Mouse (Mus musculus) kidney, embryonic 14.5 days (tissue): ENCODE measurements at regions not wholly inside any gene's neighbourhood (a gene's known extent, or its start where the extent isn't known, plus 50 kb on each side); places are given as distances from the start of the nearest gene placed in this dataset.

ENCODE experiments used
- ATAC-seq: fragments of 200-750 bp; cut with Nextera tagmentation; 2 replicates; pipeline ENCODE4 v1.8.0; 2017; ENCODE audit warnings: moderate number of reproducible peaks, mild to moderate bottlenecking, moderate TSS enrichment, moderate library complexity; ENCODE audit not compliant: low FRiP score, low TSS enrichment
- H3K27ac ChIP-seq: fragments of 300-500 bp; sonication (generic); 2 replicates; pipeline ENCODE4 v1.5.1; 2014; ENCODE audit warnings: low read depth, mild to moderate bottlenecking, low read length, moderate library complexity, mixed read lengths
- H3K27me3 ChIP-seq: fragments of 300-500 bp; sonication (generic); 2 replicates; pipeline ENCODE4 v1.6.1; 2014; ENCODE audit warnings: mild to moderate bottlenecking, low read length; ENCODE audit not compliant: control insufficient read depth, insufficient read depth
- H3K36me3 ChIP-seq: fragments of 300-500 bp; sonication (generic); 2 replicates; pipeline ENCODE4 v1.6.1; 2014; ENCODE audit warnings: low read length, mixed read lengths; ENCODE audit not compliant: control insufficient read depth, insufficient read depth
- H3K4me1 ChIP-seq: fragments of 300-500 bp; sonication (generic); 2 replicates; pipeline ENCODE4 v1.6.1; 2014; ENCODE audit warnings: low read length, mixed read lengths; ENCODE audit not compliant: control insufficient read depth, insufficient read depth
- H3K4me2 ChIP-seq: fragments of 300-500 bp; sonication (generic); replicated peaks from 2 replicates; pipeline ENCODE4 v1.6.1; 2014; ENCODE audit warnings: low read depth, mild to moderate bottlenecking, low read length
- H3K4me3 ChIP-seq: fragments of 300-500 bp; sonication (generic); 2 replicates; pipeline ENCODE4 v1.5.1; 2014; ENCODE audit warnings: mild to moderate bottlenecking, low read length
- H3K9ac ChIP-seq: fragments of 300-500 bp; sonication (generic); 2 replicates; pipeline ENCODE4 v1.6.1; 2014; ENCODE audit warnings: low read depth, mild to moderate bottlenecking, low read length, moderate library complexity
- H3K9me3 ChIP-seq: fragments of 300-500 bp; sonication (generic); 2 replicates; pipeline ENCODE4 v1.6.1; 2016; ENCODE audit warnings: low read length; ENCODE audit not compliant: control insufficient read depth
- WGBS: fragments of 180-500 bp; shearing (Covaris S2); extraction: QIAGEN DNeasy Blood & Tissue Kit; methylation state at CpG from one replicate; pipeline ENCODE4 v1.1.7; 2014; 5-methylcytosine and 5-hydroxymethylcytosine counted together

DNA sequence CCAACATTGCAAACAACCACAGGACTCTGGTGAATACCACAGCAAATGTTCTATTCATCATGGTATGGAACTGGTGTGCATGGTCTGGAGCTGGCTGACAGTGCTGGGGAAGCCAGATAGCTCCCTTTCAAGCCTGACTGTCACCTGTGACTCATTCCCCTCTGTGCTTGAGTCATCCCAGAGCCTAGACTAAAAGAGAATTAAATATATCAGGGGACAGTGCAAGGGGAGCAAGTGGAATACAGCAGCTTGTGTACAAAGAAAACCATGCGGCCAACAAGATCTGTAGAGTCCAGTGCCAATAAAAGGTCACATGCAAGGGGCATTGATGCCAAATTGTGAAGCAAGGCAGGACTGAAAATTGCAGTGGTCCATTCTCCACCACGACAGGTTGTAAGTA, 117.7 kb downstream of the Pah start:
- H3K4me2 ChIP-seq: no peak overlapping the region
- H3K27ac ChIP-seq: no peak overlapping the region
- no peaks in the 10 kb centered on the region for H3K36me3 ChIP-seq
- H3K27me3 ChIP-seq: no peaks in the 10 kb centered on the region
- 81% methylated on average over 2 of the region's 2 CpGs for WGBS
- no peaks in the 10 kb centered on the region for H3K9me3 ChIP-seq
- no peaks in the 10 kb centered on the region for H3K4me1 ChIP-seq
- no peak overlapping the region for H3K9ac ChIP-seq
- no peak overlapping the region for H3K4me3 ChIP-seq
- no peak for ATAC-seq

DNA sequence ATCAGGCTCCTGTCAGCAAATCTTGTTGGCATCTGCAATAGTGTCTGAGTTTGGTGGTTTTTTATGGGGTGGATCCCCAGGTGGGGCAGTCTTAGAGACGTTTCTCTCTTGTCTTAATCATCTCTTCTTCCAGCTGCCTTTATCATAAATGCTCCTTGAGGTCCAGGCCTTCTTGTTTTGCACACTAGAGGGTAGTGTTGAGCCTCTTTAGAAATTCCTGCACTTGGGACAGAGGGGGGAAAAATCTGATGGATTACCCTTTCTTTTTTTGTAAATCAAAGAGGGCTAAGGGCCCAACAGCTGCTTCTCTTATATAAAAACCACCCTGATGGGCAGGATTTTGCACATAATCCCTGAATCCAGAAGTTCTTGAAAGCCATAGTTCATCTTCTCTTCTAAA, 127.5 kb downstream of the Pah start:
- Histone ChIP-seq H3K4me2 (no peak overlapping the region), H3K9ac (no peak overlapping the region), H3K4me3 (no peak overlapping the region), H3K4me1 (no peaks in the 10 kb centered on the region), H3K9me3 (no peaks in the 10 kb centered on the region), H3K27ac (no peak overlapping the region), H3K36me3 (no peaks in the 10 kb centered on the region), H3K27me3 (no peaks in the 10 kb centered on the region)
- WGBS: 16% methylated on average over 1 of the region's 1 CpGs
- ATAC-seq: no peak

DNA sequence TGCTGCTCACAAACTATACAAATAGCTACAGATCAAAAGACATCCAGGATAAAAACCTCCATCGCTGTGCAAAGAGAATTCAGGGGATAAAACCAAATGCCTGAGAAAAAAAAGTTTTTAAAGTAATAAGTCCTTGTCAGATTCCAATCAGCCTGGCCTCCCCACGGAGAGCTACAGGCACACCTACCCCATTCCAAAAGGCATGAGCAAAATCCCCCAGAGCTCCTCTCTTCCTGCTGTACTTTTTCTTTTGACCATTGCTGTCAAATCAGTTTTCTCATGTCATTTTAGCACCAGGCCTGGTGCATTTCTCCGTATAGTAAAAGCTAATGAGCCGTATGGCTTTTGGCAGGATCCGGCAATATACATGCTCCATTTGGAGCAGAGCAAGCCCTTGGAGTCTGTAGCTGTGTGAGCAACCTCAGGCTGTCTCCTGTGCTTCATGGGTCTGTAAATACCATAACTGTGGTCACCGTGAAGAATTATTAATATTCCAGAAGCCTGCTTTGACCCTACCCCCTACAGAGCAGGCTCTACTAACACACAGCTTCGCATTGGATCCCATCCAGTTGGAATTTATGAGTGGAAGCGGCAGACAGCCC, 130.6 kb downstream of the Pah start:
- H3K9ac ChIP-seq: no peak overlapping the region
- no peaks in the 10 kb centered on the region for H3K36me3 ChIP-seq
- no peak overlapping the region for H3K4me2 ChIP-seq
- H3K4me1 ChIP-seq: no peaks in the 10 kb centered on the region
- no peaks in the 10 kb centered on the region for H3K9me3 ChIP-seq
- no peak overlapping the region for H3K27ac ChIP-seq
- H3K27me3 ChIP-seq: no peaks in the 10 kb centered on the region
- no peak overlapping the region for H3K4me3 ChIP-seq
- WGBS: 69% methylated on average over 8 of the region's 8 CpGs
- ATAC-seq: no peak

DNA sequence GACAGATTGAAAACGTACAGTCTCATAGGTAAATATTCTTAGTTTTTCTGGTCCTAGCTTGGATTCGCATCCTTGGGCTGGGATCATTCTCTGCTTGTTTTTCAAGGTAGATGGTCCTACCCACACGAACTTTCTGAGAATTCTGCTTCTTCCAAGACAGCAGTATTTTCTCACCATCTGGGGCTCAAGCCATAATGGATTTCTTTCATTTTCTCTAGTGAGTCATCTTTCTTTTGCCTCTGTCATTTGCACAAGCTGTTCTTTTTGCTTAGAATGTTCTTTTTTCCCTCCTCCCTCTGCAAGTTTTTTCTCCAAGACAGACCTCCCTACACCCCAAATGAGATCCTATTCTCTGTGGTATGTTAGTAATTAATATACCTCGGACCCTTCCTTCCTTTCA, 132.5 kb downstream of the Pah start:
- Histone ChIP-seq H3K27ac (no peak overlapping the region), H3K9ac (no peak overlapping the region), H3K9me3 (no peaks in the 10 kb centered on the region), H3K27me3 (no peaks in the 10 kb centered on the region), H3K4me1 (no peaks in the 10 kb centered on the region), H3K4me3 (no peak overlapping the region), H3K36me3 (no peaks in the 10 kb centered on the region), H3K4me2 (no peak overlapping the region)
- no peak for ATAC-seq
- WGBS: 77% methylated on average over 4 of the region's 4 CpGs

DNA sequence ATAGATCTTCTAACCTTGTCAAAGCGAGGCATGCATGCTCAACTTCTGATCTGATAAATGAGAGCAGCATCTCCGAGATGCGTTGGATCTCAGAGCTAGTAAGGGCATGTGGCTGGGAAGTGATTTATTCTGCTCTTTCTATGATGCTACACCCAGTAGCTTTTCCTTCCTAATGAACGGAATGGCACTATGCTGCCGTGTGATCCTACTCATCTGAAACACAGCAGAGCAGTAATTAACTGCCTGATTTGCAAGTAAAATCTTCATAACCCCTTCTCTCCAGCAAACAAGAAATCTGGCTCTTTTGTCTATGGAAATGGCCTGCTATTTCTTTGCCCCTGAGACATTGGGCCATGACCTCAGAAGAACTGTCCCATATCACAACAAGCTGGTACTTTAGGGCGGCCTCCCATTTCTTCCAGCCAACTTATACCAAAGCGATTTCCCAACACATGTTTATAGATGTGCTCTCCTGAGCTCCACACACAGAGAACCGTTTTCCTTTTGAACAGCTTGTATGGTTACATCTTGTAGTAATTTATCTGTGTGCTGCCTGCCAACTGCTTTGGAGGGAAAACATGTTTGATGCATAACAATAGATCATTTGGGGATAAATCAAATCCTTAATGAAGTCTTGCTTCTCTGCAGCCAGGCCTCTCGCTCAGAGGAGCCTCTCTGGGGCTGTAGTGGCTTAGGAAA, 144.6 kb downstream of the Pah start:
- no peaks in the 10 kb centered on the region for H3K36me3 ChIP-seq
- no peak overlapping the region for H3K4me2 ChIP-seq
- no peak overlapping the region for H3K27ac ChIP-seq
- 72% methylated on average over 9 of the region's 9 CpGs for WGBS
- no peaks in the 10 kb centered on the region for H3K27me3 ChIP-seq
- ATAC-seq: no peak
- H3K9ac ChIP-seq: no peak overlapping the region
- H3K4me1 ChIP-seq: no peaks in the 10 kb centered on the region
- H3K4me3 ChIP-seq: no peak overlapping the region
- no peaks in the 10 kb centered on the region for H3K9me3 ChIP-seq

DNA sequence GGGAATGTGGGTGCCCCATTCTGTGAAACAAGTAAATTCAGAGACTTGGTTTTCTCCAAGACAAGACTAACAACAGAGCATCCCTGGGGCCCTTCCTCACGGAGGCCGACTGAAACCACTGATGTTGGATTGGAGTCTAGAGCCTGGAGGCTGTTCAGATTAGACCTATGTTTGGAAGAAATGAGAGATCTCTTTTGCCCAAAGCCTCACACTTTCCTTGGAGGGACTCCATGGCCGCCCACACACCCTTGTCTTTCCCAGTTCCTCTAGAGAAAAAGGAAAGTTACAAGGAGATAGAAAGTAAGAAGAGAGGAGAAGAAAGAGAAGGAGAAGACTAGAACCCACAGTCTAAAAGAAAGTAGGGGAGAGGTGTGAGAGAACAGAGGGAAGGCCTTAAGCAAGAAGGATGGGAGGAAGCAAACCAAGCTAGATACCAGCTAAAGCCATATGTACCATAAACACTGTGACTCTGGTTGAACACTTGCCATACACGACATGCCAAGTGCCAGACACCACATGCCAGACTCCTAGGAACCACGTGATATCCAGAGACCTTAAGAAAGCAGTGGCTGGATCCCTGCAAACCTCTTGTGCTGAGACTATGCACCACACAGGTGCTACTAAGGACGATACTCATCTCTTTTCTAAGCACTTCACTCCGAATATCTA, 145.3 kb downstream of the Pah start:
- WGBS: 83% methylated on average over 7 of the region's 7 CpGs
- no peaks in the 10 kb centered on the region for H3K9me3 ChIP-seq
- H3K4me2 ChIP-seq: no peak overlapping the region
- H3K4me3 ChIP-seq: no peak overlapping the region
- H3K9ac ChIP-seq: no peak overlapping the region
- no peaks in the 10 kb centered on the region for H3K27me3 ChIP-seq
- H3K4me1 ChIP-seq: no peaks in the 10 kb centered on the region
- H3K36me3 ChIP-seq: no peaks in the 10 kb centered on the region
- no peak for ATAC-seq
- no peak overlapping the region for H3K27ac ChIP-seq

DNA sequence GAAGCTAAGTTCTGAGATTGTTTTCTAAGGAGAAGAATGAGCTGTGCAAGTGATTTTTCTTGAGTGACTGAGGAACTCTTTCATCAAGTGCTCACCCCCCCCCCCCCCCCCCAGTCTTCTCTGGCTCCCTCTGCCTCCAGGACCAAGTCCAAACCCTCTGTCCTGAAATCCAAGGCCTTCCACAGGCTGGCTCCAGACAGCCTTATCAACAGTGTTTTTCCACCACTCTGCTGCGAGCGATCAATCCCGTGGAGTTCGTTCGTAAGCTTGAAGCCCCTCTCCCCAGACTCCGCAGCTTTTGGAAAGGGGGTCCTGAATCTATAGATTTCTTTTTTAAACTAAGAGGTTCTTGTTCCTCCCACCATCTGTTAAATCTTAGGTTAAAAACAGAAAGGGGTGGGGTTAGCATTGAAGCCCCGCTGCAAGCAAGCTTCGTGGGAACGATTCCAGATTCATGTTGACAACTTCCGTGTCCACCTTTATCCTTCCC, 146.1 kb downstream of the Pah start:
- H3K4me1 ChIP-seq: no peaks in the 10 kb centered on the region
- H3K27ac ChIP-seq: no peak overlapping the region
- no peaks in the 10 kb centered on the region for H3K9me3 ChIP-seq
- H3K9ac ChIP-seq: no peak overlapping the region
- no peak overlapping the region for H3K4me3 ChIP-seq
- WGBS: 90% methylated on average over 10 of the region's 10 CpGs
- no peaks in the 10 kb centered on the region for H3K36me3 ChIP-seq
- ATAC-seq: no peak
- H3K27me3 ChIP-seq: no peaks in the 10 kb centered on the region
- H3K4me2 ChIP-seq: no peak overlapping the region

DNA sequence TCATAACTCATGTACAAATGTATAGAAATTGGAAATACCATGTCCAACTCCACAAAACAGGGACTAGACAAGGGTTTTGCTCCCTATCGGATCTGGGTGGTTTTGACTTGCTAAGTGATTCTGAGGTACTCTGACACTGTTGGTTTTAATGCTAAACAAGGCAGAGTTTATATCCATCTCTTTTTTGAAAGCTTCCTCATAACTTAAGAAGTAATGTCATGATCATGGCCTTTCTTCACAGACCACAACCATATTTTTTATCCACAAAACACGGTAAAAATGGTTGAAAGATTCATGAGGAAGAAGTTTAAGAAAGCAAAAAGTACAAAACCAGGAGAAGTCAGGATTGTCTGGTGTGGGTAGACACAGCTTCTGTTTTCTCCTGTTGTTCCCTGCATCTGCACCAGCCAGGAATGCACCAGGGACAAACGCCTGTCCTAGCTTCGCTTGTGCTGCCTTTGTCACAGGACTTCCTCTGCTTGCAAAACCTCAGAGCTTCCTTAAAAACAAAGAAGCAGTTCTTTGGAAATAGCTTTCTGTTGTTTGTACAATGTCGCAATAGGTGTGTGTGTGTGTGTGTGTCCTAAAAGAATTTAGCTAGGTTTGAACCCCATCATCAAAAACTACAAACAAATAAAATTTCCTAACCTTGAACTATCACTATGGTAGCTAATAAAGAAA, 153.3 kb downstream of the Pah start:
- no peak overlapping the region for H3K27ac ChIP-seq
- H3K4me2 ChIP-seq: no peak overlapping the region
- no peaks in the 10 kb centered on the region for H3K27me3 ChIP-seq
- H3K9ac ChIP-seq: no peak overlapping the region
- no peaks in the 10 kb centered on the region for H3K36me3 ChIP-seq
- no peak for ATAC-seq
- H3K4me3 ChIP-seq: no peak overlapping the region
- H3K9me3 ChIP-seq: no peaks in the 10 kb centered on the region
- no peaks in the 10 kb centered on the region for H3K4me1 ChIP-seq
- 69% methylated on average over 5 of the region's 5 CpGs for WGBS
